Mouse (Mus musculus): ENCODE data around the gene Med16.

The Med16 gene

DNA sequence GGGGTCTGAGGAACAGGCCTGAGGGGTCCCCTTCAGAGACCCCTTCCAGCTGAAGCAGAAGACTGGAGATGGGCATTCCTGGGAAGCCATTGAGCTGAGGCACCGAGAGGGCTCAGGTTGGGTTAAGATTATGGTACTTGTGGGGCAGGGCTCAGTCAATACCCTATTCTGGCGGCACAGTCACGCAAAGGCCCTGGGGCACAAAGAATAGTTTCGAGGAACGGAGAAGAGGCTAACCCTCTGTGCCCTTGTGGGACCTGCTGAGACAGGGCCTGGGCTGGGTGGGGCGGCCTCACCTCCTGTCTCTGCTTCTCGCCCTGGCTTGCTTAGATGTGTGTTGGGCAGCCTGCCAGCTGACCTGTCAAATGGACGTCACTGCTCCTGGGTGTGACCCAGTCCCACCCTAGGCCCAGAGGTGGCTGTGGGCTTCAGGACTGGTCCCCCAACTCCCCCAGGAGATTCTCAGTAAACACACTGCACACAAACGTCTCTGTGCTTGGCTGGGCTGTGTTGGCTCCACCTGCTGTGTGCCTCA lies 24.5 kb upstream of the Med16 start:
- no peak for DNase-seq (ENCODE audit: low spot score)

DNA sequence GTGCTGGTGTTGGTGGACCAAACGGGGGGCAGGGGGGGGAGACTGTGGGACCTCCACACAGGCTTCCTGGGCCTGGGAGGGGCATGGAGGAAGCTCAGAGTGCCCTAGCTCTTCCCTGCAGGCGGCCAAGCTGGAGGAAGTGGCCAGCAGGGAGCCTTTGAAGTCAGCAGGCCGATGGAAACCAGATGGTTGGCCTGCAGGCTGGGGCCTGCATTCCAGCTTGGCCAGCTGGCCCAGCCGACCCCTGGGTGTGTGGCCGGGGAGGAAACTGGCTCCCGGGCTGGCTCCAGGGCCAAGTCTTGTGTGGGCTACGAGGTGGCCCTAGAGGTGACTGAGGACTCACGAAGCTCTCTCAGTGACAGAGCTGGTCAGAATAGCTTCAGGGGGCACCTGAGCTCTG lies 24.0 kb upstream of the Med16 start:
- no peak for DNase-seq (ENCODE audit: low spot score)

DNA sequence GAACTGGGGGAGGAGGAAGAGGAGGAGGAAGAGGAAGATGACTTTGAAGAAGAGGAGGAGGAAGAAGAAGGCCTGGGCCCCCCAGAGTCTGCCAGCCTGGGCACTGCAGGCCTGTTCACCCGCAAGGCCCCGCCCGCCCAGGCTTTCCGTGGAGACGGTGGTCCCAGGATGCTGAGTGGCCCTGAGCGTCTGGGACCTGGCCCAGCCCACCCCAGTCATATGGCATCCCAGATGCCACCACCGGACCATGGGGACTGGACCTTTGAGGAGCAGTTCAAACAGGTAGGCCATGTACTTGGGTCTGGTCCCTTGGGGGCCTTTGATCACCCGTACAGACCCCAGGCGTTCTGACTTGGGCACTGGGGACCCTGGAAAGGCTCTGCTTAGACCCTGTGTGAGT lies 23.1 kb upstream of the Med16 start:
- no peak for DNase-seq (ENCODE audit: low spot score)

DNA sequence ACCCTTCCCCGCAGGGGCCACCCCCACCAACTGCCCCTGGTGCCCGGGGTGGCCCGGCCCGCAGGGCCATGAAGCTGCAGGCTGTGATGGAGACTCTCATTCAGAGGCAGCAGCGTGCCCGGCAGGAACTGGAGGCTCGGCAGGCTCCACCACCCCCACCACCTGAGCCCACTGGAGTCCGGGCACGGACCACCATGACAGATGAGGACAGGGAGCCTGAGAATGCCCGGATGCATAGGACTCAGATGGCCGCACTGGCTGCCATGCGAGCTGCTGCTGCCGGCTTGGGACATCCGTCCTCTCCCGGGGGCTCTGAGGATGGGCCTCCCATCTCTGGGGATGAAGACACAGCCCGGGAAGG lies 22.1 kb upstream of the Med16 start:
- DNase-seq (ENCODE audit: low spot score) = no peak

DNA sequence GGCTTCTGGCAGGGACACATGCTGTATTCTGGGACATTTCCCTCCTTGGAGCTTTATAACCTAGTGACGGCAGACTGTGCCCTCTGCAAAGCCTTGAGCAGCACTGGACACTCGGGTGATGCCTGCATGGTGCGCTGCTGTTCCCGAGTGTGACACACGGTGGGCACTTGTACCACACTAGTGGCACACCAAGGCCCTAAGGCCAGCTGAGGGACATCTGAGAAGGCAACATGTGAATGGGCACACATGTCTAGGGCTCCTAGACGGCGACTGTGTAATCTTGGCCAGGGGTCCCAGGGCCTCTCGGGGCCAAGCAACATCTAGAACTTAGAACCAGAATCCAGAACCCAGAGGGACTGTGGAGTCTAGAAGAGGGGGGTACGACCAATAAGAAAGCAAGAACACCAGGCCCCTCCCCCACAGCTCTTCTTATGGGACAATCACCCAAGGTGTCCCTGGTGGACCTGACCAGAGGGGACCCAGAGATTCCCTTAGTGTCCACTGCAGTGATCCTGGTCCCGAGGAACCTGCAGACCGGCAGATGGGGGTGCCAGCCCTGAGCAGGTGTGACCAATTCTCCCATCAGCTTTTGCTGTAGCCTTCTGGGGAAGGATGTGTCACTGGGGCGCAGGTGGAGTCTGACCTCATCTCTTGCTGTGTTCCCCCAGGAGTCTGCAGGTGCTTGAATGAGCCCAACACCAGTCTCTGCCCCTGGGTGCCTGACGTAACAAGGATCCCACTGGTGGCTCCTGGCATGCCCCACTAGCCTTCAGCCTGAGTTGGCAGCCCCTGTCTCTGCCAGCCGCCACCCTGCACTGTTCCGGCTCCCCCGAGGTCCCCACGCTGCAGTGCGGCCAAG lies 21.5 kb upstream of the Med16 start:
- DNase-seq (ENCODE audit: low spot score) = no peak

DNA sequence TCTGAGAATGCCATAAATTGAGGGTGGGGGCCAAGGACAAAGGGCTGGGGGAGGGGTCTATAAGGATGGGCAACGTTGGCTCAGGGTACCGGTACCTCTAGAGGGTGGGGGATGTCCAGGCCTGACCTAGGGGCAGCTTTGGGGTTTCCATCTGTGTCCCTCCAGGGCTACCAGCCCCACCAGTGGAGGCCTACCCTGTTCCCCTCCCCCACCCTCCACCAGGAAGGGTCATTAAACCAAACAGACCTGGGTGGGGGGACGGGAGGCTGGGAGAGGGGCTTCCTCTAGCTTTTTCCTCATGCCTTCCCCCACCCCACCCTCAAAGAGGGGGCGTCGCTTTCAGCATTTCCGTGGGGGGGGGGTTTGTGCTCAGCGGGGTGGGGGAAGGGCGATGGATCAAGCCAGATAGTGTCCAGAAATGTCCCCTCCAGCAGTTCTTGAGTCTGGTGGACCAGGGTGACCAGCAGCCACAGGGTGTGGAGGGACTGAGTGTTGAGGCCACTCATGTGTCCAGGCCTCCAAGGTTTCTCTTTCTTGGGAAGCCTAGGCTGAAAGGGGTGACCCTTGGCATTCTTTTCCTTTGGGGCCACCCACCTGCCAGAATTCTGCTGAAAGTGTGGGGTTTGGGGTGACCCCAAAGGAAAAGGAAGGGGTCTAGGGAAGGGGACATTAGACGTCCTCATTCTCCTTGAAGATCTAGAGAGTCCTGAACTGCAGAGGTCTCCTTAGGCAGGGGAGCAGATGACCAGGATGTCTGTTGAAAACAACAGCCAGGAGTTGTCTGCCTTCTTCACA lies 20.4 kb upstream of the Med16 start:
- no peak for DNase-seq (ENCODE audit: low spot score)

DNA sequence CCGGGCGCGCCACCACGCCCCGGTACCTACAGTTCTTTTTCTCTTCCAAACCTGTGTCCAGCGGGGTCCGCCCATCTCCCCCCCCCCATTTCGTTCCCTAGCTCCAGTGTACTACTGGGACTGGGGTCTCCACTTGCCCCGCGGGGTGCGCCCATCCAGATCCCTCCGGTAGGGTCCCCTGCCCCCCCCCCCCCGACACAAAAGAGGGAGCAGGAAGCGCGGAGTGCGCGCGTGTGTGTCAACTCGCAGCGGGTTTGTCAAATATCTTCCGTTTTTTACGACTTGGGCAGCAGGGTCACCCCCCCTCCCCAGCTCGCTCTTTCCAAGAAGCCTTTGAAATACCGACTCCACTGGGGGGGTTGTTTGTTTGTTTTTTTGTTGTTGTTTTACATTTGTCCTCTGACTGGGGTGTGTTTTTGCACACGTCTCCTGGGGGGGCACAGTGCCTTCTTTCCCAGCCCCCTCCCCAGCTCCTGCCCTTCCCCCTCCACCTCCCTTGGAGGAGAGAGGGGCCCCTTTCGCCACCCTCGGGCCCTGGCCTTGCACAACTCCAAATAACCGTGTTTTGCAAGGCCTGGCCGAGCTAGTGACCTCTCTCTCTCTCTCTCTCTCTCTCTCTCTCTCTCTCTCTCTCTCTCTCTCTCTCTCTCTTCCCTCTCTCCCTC lies 19.4 kb upstream of the Med16 start:
- no peak for DNase-seq (ENCODE audit: low spot score)

DNA sequence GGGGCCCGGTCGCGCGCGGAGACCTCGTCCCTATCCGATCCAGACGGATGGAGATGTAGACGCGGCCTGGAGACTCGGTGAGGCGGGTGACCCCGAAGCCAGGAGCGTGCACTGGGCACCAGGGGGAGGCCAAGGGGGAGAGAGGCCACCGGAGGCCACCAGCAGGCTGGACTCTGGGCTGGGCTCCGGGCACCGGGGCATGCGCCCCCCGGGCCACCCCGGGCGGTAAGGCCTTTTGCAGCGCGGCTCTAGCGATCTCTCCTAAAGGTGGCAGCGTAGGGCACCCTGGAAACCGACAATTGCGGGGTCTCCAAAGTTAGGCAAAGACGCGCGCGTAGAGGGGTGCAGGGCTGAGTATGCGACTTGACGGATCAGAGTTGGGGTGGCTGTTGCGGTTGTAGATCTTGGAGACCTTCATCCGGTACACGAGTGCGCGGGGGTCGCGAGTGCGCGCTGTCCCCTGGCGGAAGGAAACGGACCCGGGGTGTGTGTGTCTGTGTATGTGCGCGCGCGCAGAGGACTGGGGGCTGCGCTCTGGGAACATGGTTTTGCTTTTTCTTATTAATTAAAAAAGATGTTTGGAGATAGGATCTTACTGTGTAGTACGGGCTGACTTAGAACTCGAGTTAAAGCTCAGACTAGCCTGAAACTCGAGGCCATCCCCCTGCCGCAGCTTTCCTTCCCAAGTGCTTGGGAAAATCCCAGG lies 18.8 kb upstream of the Med16 start:
- DNase-seq (ENCODE audit: low spot score) = no peak

DNA sequence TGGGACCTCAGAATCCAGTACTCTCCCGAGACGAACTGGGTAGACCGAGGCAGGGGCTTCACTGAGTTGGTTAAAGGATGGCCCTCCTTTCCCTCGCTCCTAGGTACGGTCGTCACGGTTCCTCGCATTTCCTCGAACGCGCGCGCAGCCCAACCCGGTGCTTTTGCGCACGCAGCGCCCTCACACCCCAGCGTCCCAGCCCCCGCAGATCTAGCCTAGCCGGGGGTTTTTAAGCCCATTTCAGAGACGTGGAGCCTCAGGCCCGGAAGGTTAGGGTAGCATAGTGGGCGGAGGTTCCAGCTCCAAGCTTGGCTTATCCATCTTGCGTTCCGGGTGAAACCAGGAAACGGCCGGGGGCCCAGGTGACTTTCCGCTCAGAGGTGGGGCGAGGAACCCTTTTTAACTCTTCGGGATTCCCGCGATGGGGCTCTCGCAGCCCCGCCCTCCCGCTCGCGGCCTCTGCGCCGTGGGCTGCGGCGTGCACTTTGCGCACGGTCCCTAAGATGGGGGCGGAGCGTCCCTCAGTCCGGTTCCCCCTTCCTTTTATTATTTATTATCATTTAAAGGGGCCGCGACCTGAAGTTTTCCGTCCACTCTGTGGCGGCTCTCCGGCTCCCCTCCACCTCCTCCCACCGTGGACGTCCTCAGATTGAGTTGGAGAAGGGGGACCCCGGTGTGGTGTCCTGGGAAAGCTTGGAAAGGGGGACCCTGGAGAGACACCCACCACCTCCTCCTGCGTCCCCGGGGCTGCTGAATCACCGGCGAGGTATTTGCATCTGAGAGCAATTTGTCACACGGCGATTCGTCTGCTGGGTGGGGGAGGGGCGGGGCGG lies 18.0 kb upstream of the Med16 start, which contains the start of gene Arid3a:
Gene Arid3a, plus strand, starts transcription at position 553 of the 833 bp plus-strand sequence.
- DNase-seq (ENCODE audit: low spot score) = peak; percentile 54

DNA sequence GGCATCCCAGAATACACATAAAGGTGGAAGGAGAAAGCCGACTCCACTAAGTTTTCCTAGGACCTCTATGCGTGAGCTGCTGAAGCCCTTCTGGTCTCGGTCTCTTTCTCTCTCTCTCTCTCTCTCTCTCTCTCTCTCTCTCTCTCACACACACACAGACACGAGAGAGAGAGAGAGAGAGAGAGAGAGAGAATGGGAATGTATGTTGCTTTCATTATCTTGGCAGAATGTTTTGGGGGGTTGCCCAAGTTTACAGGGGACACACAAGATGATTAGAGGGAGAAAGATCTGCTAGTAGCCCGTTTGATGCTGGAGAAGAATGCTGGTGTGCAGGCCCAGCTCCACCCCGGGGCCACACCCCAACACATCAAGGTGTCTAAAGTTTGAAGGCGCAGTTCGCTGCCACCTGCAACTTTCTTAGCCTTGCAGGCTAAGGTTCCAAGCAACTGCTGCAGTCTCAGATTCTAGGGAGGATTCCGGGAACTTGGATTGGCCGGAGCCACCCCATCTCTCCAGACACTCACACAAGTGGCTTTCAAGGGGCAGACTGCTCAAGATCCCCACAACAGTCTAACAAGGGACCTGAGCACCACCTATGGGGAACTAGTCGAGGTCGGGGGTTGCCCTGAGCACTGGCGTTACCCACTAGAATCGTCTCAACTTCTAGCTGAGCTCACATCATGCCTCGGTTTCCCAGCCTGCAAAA lies 17.2 kb upstream of the Med16 start:
- no peak for DNase-seq (ENCODE audit: low spot score)

DNA sequence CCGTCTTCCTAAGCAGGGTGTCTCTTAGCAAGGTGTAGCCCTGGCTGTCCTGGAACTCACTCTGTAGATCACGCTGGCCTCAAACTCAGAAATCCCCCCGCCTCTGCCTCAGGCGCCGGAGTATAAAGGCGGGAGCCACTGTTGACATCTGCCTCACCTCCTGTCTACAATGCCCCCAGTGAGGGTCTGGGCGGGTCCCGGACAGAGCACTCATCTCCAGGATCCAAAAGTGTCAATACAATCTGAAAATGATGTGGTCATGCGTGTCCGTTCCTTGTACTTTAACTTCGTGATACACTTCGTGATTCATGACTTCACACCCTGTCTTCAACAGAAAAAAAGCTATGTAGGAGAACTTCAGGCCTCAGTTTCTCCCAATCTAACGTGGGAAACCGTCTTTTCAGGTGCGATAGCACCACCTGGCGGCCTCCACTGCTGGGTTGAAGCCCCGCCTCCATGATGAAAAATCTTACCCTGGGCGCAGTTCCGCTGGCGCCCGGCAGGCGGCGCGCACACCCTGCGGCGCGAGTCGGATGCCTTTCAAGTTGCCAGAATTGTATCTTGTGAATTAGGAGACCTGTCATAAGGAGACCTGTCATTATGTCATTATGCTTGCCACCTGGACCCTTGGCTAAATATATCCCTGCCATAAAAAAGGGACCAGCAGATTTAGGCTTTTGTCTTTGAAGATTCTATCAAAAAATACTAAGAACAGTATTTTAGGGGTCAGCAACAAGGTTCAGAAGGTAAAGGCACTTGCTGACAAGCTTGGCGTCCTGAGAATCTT lies 16.5 kb upstream of the Med16 start:
- DNase-seq (ENCODE audit: low spot score) = peak; percentile 68

DNA sequence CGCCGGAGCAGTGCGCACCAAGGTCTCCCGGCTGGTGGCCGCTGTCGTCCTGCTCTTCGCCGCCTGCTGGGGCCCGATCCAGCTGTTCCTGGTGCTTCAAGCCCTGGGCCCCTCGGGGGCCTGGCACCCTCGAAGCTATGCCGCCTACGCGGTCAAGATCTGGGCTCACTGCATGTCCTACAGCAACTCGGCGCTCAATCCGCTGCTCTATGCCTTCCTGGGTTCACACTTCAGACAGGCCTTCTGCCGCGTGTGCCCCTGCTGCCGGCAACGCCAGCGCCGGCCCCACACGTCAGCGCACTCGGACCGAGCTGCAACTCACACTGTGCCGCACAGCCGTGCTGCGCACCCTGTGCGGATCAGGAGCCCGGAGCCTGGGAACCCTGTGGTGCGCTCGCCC lies 12.8 kb upstream of the Med16 start:
- no peak for DNase-seq (ENCODE audit: low spot score)

DNA sequence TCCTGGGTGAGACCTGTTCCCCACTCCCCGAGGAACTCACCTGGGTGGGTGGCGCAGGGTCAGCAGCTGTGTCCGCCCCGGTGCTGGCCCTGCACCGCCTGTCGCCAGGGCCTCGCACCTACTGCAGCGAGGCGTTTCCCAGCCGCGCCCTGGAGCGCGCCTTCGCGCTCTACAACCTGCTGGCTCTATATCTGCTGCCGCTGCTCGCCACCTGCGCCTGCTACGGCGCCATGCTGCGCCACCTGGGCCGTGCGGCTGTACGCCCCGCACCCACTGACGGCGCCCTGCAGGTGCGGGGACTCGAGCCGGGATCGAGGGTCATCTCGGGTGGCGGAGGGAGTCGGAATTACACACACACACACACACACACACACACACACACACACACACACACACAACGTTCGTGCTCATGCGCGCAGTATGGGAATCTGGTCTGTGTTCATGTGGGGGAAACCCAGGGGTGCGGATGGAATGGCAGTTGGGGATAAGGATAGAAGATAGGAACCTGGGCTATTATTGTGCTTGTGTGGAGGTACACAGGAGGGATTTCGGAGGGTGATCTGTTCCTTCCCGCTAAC lies 12.3 kb upstream of the Med16 start, which contains the start of gene R3hdm4:
Gene R3hdm4, minus strand, starts transcription at position 251 of the 578 bp plus-strand sequence.
- DNase-seq (ENCODE audit: low spot score) = no peak

DNA sequence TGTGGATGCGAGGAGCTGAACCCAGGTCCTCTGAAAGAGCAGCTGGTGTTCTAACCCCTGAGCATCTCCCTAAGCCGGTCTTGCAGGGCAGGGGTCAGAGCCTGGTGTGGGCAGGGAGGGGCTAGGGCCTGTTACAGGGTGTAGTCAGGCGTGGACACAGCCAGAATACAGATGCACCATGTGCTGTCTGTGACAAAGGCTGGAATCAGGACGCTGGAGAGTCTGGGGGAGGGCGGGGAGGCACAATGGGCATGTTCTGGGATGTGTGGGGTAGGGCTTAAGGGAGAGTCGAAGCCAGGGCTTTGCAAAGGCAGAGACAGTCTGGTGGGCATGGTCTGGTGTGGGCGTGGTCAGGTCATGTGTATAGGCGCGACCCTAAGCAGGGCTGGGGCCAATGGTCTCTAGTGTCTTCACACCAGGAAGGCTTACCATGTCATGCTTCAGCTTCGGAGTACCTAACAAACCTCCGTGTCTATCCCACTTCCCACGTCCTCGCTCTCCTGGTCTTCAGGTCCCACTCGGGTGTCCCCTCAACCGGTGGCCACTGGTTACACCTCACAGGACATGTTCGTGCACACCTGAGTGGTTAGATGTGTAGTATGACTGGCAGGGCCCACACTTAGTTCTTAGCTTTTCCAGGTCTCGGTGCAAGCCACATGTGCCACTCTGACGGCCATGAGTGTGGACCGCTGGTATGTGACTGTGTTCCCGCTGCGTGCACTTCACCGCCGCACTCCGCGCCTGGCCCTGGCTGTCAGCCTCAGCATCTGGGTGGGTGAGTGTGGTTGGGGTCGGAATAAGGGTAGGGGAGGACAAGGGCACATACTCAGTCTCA lies 11.6 kb upstream of the Med16 start:
- no peak for DNase-seq (ENCODE audit: low spot score)

DNA sequence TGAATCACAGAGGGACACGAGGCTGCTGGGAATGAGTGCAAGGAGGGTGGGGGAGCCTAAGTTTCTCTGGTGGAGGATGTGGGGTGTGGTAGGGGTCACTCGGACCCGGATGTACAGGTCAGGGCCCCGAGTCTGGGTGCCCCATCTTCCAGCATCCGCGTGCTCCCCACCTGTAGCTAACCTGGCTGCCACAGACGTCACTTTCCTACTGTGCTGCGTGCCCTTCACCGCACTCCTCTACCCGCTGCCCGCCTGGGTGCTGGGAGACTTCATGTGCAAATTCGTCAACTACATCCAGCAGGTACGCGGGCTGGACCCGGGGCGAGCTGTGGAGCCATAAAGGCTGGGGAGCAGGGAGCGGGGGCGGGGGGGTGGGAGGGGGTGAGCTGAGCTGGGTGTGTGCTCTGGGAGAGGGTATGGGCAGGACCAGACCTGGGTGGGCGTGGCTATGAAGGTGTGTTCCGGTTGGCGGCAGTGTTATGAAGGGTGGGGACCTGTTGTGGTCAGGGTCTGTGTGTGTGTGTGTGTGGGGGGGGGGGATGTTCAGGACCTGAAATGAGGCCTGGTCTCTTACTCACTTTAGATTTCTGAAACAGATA lies 10.6 kb upstream of the Med16 start:
- DNase-seq (ENCODE audit: low spot score) = no peak

DNA sequence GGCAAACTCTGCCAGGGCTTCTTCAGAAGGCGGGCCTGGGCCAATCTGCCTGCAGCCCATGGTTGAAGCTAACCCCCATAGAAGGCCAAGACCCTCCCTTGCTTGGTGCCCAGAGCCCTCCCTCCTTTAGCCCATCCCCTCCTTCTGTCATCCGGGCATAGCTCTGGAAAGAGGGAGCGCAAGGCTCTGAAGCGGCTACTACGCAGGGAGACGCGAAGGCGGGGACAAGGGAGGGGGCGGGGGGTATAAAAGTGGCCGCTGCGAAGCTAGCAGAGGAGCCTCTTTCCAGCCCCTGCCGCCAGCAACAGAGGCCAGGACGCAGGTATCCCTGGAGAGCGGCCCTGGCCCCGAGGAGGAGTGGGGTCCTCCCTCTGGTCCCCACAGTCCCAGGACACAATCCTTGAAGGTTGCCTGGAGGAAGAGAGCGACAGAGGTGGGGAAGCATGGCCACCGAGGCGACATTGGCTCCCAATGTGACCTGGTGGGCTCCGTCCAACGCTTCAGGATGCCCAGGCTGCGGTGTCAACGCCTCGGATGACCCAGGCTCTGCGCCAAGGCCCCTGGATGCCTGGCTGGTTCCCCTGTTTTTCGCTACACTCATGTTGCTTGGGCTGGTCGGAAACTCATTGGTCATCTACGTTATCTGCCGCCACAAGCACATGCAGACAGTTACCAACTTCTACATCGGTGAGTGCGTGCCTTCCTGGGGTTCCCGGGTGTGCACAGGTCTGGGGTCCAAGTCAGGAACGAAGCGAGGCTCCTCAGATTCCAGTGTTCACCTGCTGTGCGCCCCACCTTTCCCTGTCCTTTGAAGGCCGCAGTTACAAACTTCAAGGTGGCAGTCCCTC lies 9.7 kb upstream of the Med16 start:
- no peak for DNase-seq (ENCODE audit: low spot score)

Data from urinary bladder, postnatal 10 days (tissue).